Mouse (Mus musculus): ENCODE measurements around the gene Cst6. TPM values are rescaled to one million over a fixed set of nuclear protein-coding genes. Genes with fewer than 3 reads are reported as not detected.

The Cst6 gene
- total and polyA plus RNA-seq, 3 experiments = 0.26 TPM; not detected in 2

- no peaks in the 10 kb centered on the region for H3K36me3 ChIP-seq (ENCODE audit: control insufficient read depth in 1 of 2, insufficient read depth in 2 of 2, low read length in 2 of 2)
- H3K4me1 ChIP-seq (ENCODE audit: control insufficient read depth in 1 of 2, insufficient read depth in 2 of 2, low read length in 2 of 2) = no peaks in the 10 kb centered on the region
- no peak overlapping the region for H3K9ac ChIP-seq (ENCODE audit: control insufficient read depth, low read depth, low read length, poor library complexity, severe bottlenecking)
- H3K9me3 ChIP-seq (replicated peaks; ENCODE audit: insufficient read depth, low read length) = no peaks in the 10 kb centered on the region
- peaks cover 0 to 8% of the 10 kb centered on the region in 2 experiments; a peak in 3 of 4 replicates for H3K27me3 ChIP-seq (ENCODE audit: control insufficient read depth in 1 of 2, insufficient read depth in 2 of 2, low read length in 2 of 2)
- no peaks in the 10 kb centered on the region for H3K79me2 ChIP-seq (ENCODE audit: control insufficient read depth, insufficient read depth, low read length, poor library complexity)
- H3K27ac ChIP-seq (ENCODE audit: control insufficient read depth, low read depth, low read length) = no peak overlapping the region
- DNase-seq (ENCODE audit: low read depth, low spot score) = peak; percentile 83
- TF ChIP-seq RAD21 (IDR thresholded peaks at IDR 0.05; ENCODE audit: low read depth, low read length) (peak; percentile 78), MAZ (IDR thresholded peaks at IDR 0.05; ENCODE audit: low read depth, low read length) (peak; percentile 40; the same call in 1 of the 2 replicates), MYC (IDR thresholded peaks at IDR 0.05; ENCODE audit: low read depth, low read length) (0 out of 2 replicates have a peak, but pooled peaks have one; percentile 33), SIN3A (IDR thresholded peaks at IDR 0.05; ENCODE audit: low read length) (peak; percentile 33; the same call in 1 of the 2 replicates), SMC3 (IDR thresholded peaks at IDR 0.05; ENCODE audit: low read depth, low read length) (peak; percentile 95), ZC3H11A (IDR thresholded peaks at IDR 0.05; ENCODE audit: low read depth, low read length) (peak; percentile 76), CTCF (IDR thresholded peaks at IDR 0.05 in 2 of 3, conservative IDR thresholded peaks at IDR 0.05 in 1 of 3; ENCODE audit: control insufficient read depth in 1 of 3, insufficient read depth in 1 of 3, low read depth in 2 of 3, low read length in 3 of 3, poor library complexity in 1 of 3, severe bottlenecking in 1 of 3) (peak; percentile 84 to 97 (median 96)), MEF2A (IDR thresholded peaks at IDR 0.05; ENCODE audit: extremely low read depth, insufficient replicate concordance, low read depth, low read length, poor library complexity, severe bottlenecking) (no peak), BHLHE40 (IDR thresholded peaks at IDR 0.05; ENCODE audit: borderline replicate concordance, low read depth, low read length) (peak; percentile 37; the same call in 1 of the 2 replicates), CHD2 (IDR thresholded peaks at IDR 0.05; ENCODE audit: low read length) (no peak), JUND (IDR thresholded peaks at IDR 0.05; ENCODE audit: low read depth, low read length) (peak; percentile 71; the same call in 1 of the 2 replicates), GABPA (IDR thresholded peaks at IDR 0.05; ENCODE audit: low read depth, low read length) (no peak)
- H3K4me3 ChIP-seq (ENCODE audit: control insufficient read depth in 1 of 2, insufficient read depth in 1 of 2, low read depth in 2 of 2, low read length in 2 of 2) = no peak overlapping the region
Observed at GRCm38 (mm10) chr19:5337975-5338374, 11.4 kb downstream of the Cst6 start.

- H3K4me1 ChIP-seq (ENCODE audit: control insufficient read depth in 1 of 2, insufficient read depth in 2 of 2, low read length in 2 of 2) = no peaks in the 10 kb centered on the region
- H3K9ac ChIP-seq (ENCODE audit: control insufficient read depth, low read depth, low read length, poor library complexity, severe bottlenecking) = no peak within 1 kb of the TSS
- DNase-seq (ENCODE audit: low read depth, low spot score) = no peak
- H3K36me3 ChIP-seq (ENCODE audit: control insufficient read depth in 1 of 2, insufficient read depth in 2 of 2, low read length in 2 of 2) = no peaks in the 10 kb centered on the region
- H3K27me3 ChIP-seq (ENCODE audit: control insufficient read depth in 1 of 2, insufficient read depth in 2 of 2, low read length in 2 of 2) = no peaks in the 10 kb centered on the region
- H3K9me3 ChIP-seq (replicated peaks; ENCODE audit: insufficient read depth, low read length) = no peaks in the 10 kb centered on the region
- H3K27ac ChIP-seq (ENCODE audit: control insufficient read depth, low read depth, low read length) = no peak within 1 kb of the TSS
- H3K79me2 ChIP-seq (ENCODE audit: control insufficient read depth, insufficient read depth, low read length, poor library complexity) = no peaks in the 10 kb centered on the region
- TF ChIP-seq ELF1 (IDR thresholded peaks at IDR 0.05; ENCODE audit: low read depth, low read length) (no peak), GABPA (IDR thresholded peaks at IDR 0.05; ENCODE audit: low read depth, low read length) (no peak), POLR2A (IDR thresholded peaks at IDR 0.05; ENCODE audit: control insufficient read depth in 1 of 2, insufficient read depth in 1 of 2, low read depth in 1 of 2, low read length in 2 of 2, poor library complexity in 1 of 2) (no peak), POLR2AphosphoS2 (IDR thresholded peaks at IDR 0.05; ENCODE audit: low read length) (no peak), SIN3A (IDR thresholded peaks at IDR 0.05; ENCODE audit: low read length) (no peak), CHD1 (IDR thresholded peaks at IDR 0.05; ENCODE audit: low read depth, low read length) (no peak), MXI1 (IDR thresholded peaks at IDR 0.05; ENCODE audit: low read depth, low read length) (no peak), ZNF384 (IDR thresholded peaks at IDR 0.05; ENCODE audit: low read depth, low read length) (no peak), ZMIZ1 (IDR thresholded peaks at IDR 0.05; ENCODE audit: low read depth, low read length) (no peak), USF2 (IDR thresholded peaks at IDR 0.05; ENCODE audit: borderline replicate concordance in 1 of 2, insufficient read depth in 1 of 2, low read depth in 1 of 2, low read length in 2 of 2) (no peak), EP300 (IDR thresholded peaks at IDR 0.05; ENCODE audit: low read depth in 1 of 2, low read length in 2 of 2) (no peak), BHLHE40 (IDR thresholded peaks at IDR 0.05; ENCODE audit: borderline replicate concordance, low read depth, low read length) (no peak), USF1 (IDR thresholded peaks at IDR 0.05; ENCODE audit: low read depth, low read length) (no peak), TBP (IDR thresholded peaks at IDR 0.05; ENCODE audit: low read depth, low read length) (no peak)
- no peak within 1 kb of the TSS for H3K4me3 ChIP-seq (ENCODE audit: control insufficient read depth in 1 of 2, insufficient read depth in 1 of 2, low read depth in 2 of 2, low read length in 2 of 2)
Observed at GRCm38 (mm10) chr19:5335441-5335840, 13.9 kb downstream of the Cst6 start, which contains the start of gene Catsper1. Gene Catsper1, plus strand, starts transcription at chr19:5335741.

Measured in MEL (cell line).